ENCODE assay signal across 8 mouse cellular contexts in the genomic region with DNA sequence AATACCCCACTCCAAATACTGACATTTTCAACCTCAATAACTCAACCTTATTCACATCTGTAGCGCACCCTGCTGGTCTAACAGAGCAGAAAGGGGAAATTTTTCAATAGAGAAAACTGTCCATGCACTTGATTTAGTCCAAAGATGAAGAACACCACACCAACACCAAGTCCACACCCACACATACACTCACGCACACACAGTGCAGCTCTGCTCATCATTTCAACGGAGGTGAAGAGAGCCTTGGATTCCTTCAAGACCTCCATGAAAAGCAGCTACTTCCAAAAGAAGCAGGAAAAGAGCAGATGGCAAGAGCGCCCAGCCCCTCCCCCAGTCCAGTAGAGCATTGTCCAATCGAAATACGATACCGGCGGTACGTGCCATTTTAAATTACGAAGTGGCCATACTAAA. TPM values are rescaled to one million over a fixed set of nuclear protein-coding genes. Genes with fewer than 3 reads are reported as not detected.
DNase-seq lines count a peak whose midpoint lies in the region; ATAC-seq and TF ChIP-seq lines count a peak whose summit lies in the region.

No protein-coding gene starts in this region.

- peak overlapping the region; percentile 26; the same call in 1 of the 2 replicates for H3K27ac ChIP-seq in bone marrow, adult 2 months (ENCODE audit: control insufficient read depth, insufficient read depth, low read depth, low read length, poor library complexity)
- peak overlapping the region in 1 of 2 experiments; percentile 90; a peak in 2 of 4 replicates for H3K27ac ChIP-seq in heart, embryonic 14.5 days (replicated peaks in 1 of 2; ENCODE audit: control insufficient read depth in 1 of 2, insufficient read depth in 1 of 2, low read depth in 2 of 2, low read length in 2 of 2)
- H3K27ac ChIP-seq in kidney, postnatal 0 days: peak overlapping the region; percentile 87; the same call in 1 of the 2 replicates
- peak overlapping the region; percentile 81 for H3K27ac ChIP-seq in liver, adult 2 months (replicated peaks; ENCODE audit: insufficient read depth, low read depth, low read length)

- ATAC-seq in CD4-positive, CD25-positive, alpha-beta regulatory T cell, adult 4 months: peak; percentile 12
- no peak for ATAC-seq in heart, embryonic 14.5 days (ENCODE audit: insufficient number of reproducible peaks, insufficient read depth, low FRiP score, low read depth)
- ATAC-seq in kidney, postnatal 0 days (replicated peaks; ENCODE audit: low FRiP score, low read depth): no peak

- no peak for TF ChIP-seq CTCF in bone marrow, adult 2 months (IDR thresholded peaks at IDR 0.05; ENCODE audit: control insufficient read depth, insufficient read depth, low read length)
- peak; percentile 74 for TF ChIP-seq CTCF in kidney, postnatal 0 days (IDR thresholded peaks at IDR 0.05; ENCODE audit: low read depth)
- TF ChIP-seq CTCF in liver, adult 2 months (IDR thresholded peaks at IDR 0.05; ENCODE audit: low read depth, low read length): peak; percentile 32; the same call in 1 of the 2 replicates

- H3K9ac ChIP-seq in heart, embryonic 14.5 days (ENCODE audit: low read length): peak overlapping the region; percentile 93; the same call in 1 of the 2 replicates
- H3K9ac ChIP-seq in kidney, postnatal 0 days (ENCODE audit: low read depth, low read length): no peak overlapping the region
- peak overlapping the region; percentile 66 for H3K9ac ChIP-seq in liver, adult 2 months (ENCODE audit: low read depth, low read length)

- WGBS in bone marrow, adult 2 months: 2% methylated on average over 10 of the region's 10 CpGs
- 13% methylated on average over 10 of the region's 10 CpGs for WGBS in heart, embryonic 14.5 days
- 4% methylated on average over 10 of the region's 10 CpGs for WGBS in kidney, postnatal 0 days
- WGBS in liver, adult 2 months: 2% methylated on average over 10 of the region's 10 CpGs

- peak overlapping the region; percentile 78 for H3K4me3 ChIP-seq in bone marrow, adult 2 months (replicated peaks; ENCODE audit: control insufficient read depth, low read depth, low read length)
- H3K4me3 ChIP-seq in erythroblast, embryonic 14.5 days (replicated peaks): peak overlapping the region; percentile 91
- peak overlapping the region; percentile 86 to 93 for H3K4me3 ChIP-seq in heart, embryonic 14.5 days (ENCODE audit: control insufficient read depth in 1 of 2, insufficient read depth in 1 of 2, low read depth in 1 of 2, low read length in 2 of 2)
- peak overlapping the region; percentile 80 for H3K4me3 ChIP-seq in kidney, postnatal 0 days (replicated peaks; ENCODE audit: low read depth, low read length)
- peak overlapping the region; percentile 91 for H3K4me3 ChIP-seq in liver, adult 2 months (ENCODE audit: insufficient read depth, low read depth, low read length)

- peaks cover 3% of the 10 kb centered on the region for H3K4me1 ChIP-seq in bone marrow, adult 2 months (ENCODE audit: control insufficient read depth, insufficient read depth, low read length)
- H3K4me1 ChIP-seq in erythroblast, embryonic 14.5 days (ENCODE audit: control insufficient read depth): peaks cover 41% of the 10 kb centered on the region
- H3K4me1 ChIP-seq in heart, embryonic 14.5 days (ENCODE audit: control insufficient read depth in 2 of 2, insufficient read depth in 2 of 2, low read length in 2 of 2): peaks cover 0 to 16% of the 10 kb centered on the region in 2 experiments; a peak in 3 of 4 replicates
- 0 out of 2 replicates have a peak, but pooled peaks cover 8% of the 10 kb centered on the region for H3K4me1 ChIP-seq in kidney, postnatal 0 days (replicated peaks; ENCODE audit: insufficient read depth, low read length)
- H3K4me1 ChIP-seq in liver, adult 2 months (ENCODE audit: control insufficient read depth, insufficient read depth, low read length): peaks cover 36% of the 10 kb centered on the region

- peaks cover 7% of the 10 kb centered on the region for H3K36me3 ChIP-seq in erythroblast, embryonic 14.5 days (ENCODE audit: control insufficient read depth)
- H3K36me3 ChIP-seq in heart, embryonic 14.5 days (ENCODE audit: control insufficient read depth, insufficient read depth, low read length): no peaks in the 10 kb centered on the region
- no peaks in the 10 kb centered on the region for H3K36me3 ChIP-seq in kidney, postnatal 0 days (ENCODE audit: insufficient read depth, low read length)
- no peaks in the 10 kb centered on the region for H3K36me3 ChIP-seq in liver, adult 2 months (ENCODE audit: control insufficient read depth, insufficient read depth, low read length)

- no peak for TF ChIP-seq POLR2A in bone marrow, adult 2 months (IDR thresholded peaks at IDR 0.05; ENCODE audit: borderline replicate concordance, control insufficient read depth, low read depth, low read length)
- TF ChIP-seq POLR2A in liver, adult 2 months (IDR thresholded peaks at IDR 0.05; ENCODE audit: extremely low read depth, insufficient read depth, low read length): no peak

- H3K9me3 ChIP-seq in erythroblast, embryonic 14.5 days (ENCODE audit: control insufficient read depth, low read length): no peaks in the 10 kb centered on the region
- peaks cover 3% of the 10 kb centered on the region; the same call in 1 of the 2 replicates for H3K9me3 ChIP-seq in heart, embryonic 14.5 days (ENCODE audit: control insufficient read depth, low read length)
- no peaks in the 10 kb centered on the region for H3K9me3 ChIP-seq in kidney, postnatal 0 days (replicated peaks; ENCODE audit: low read length)

- DNase-seq in kidney, postnatal 0 days (ENCODE audit: low spot score): peak; percentile 87
- DNase-seq in liver, adult 2 months (ENCODE audit: extremely low read depth, low read depth, low spot score): peak; percentile 66
- peak; percentile 16 to 43 for DNase-seq in monocyte, adult 2 months (ENCODE audit: low read depth in 1 of 2, low spot score in 2 of 2)
- peak; percentile 64 to 80 for DNase-seq in spleen, postnatal 4 days (ENCODE audit: low spot score in 2 of 2)

- no peaks in the 10 kb centered on the region for H3K27me3 ChIP-seq in erythroblast, embryonic 14.5 days (ENCODE audit: control insufficient read depth)
- no peaks in the 10 kb centered on the region for H3K27me3 ChIP-seq in heart, embryonic 14.5 days (ENCODE audit: control insufficient read depth, insufficient read depth, low read length)
- H3K27me3 ChIP-seq in kidney, postnatal 0 days (ENCODE audit: insufficient read depth, low read length): no peaks in the 10 kb centered on the region
- no peaks in the 10 kb centered on the region for H3K27me3 ChIP-seq in liver, adult 2 months (ENCODE audit: control insufficient read depth, insufficient read depth, low read length)

- peaks cover 29% of the 10 kb centered on the region for H3K79me2 ChIP-seq in liver, adult 2 months (ENCODE audit: control insufficient read depth, insufficient read depth, low read length)

- H3K4me2 ChIP-seq in heart, embryonic 14.5 days (ENCODE audit: low read length): peak overlapping the region; percentile 68
- H3K4me2 ChIP-seq in kidney, postnatal 0 days (ENCODE audit: low read length): peak overlapping the region; percentile 82

RNA-seq across cellular contexts. Expression of gene Zc3h7a, which starts 1.5 kb away (rescaled TPM):
- 100 to 1,000 TPM; 255 to 363 TPM for polyA plus RNA-seq in CD4-positive, CD25-positive, alpha-beta regulatory T cell, adult 4 months (2017; shearing (Covaris generic))
- polyA plus RNA-seq in bone marrow, adult 2 months (2011; ENCODE audit: insufficient read depth, insufficient read length, low replicate concordance, missing spikeins): 103 and 128 TPM in 2 replicates
- 0.50 and 0.54 TPM in 2 replicates for polyA plus RNA-seq in erythroblast, embryonic 14.5 days (2012)
- polyA plus RNA-seq in heart, embryonic 14.5 days (2014; fragmentation: Nextera tagmentation; extraction: Ambion mirVana): 70.6 and 72.1 TPM in 2 replicates
- polyA plus RNA-seq in kidney, postnatal 0 days (2015; fragmentation: Nextera tagmentation; extraction: Ambion mirVana): 45.0 and 50.7 TPM in 2 replicates
- total RNA-seq in liver, adult 2 months (2014; rRNA removed): 45.2 and 56.8 TPM in 2 replicates
- 17.7 and 25.3 TPM in 2 replicates for polyA plus RNA-seq in liver, adult 2 months (2012; rRNA removed)

RNA-seq across cellular contexts. Expression of gene Rsl1d1, which starts 28.5 kb away (rescaled TPM):
- 100 to 1,000 TPM; 167 to 177 TPM for polyA plus RNA-seq in CD4-positive, CD25-positive, alpha-beta regulatory T cell, adult 4 months (2017; shearing (Covaris generic))
- 46.6 and 76.4 TPM in 2 replicates for polyA plus RNA-seq in bone marrow, adult 2 months (2011; ENCODE audit: insufficient read depth, insufficient read length, low replicate concordance, missing spikeins)
- polyA plus RNA-seq in erythroblast, embryonic 14.5 days (2012): 0.68 and 0.77 TPM in 2 replicates
- polyA plus RNA-seq in heart, embryonic 14.5 days (2014; fragmentation: Nextera tagmentation; extraction: Ambion mirVana): 119 and 124 TPM in 2 replicates
- 160 and 167 TPM in 2 replicates for polyA plus RNA-seq in kidney, postnatal 0 days (2015; fragmentation: Nextera tagmentation; extraction: Ambion mirVana)
- 25.0 and 28.7 TPM in 2 replicates for total RNA-seq in liver, adult 2 months (2014; rRNA removed)
- 4.2 and 4.5 TPM in 2 replicates for polyA plus RNA-seq in liver, adult 2 months (2012; rRNA removed)

RNA-seq across cellular contexts. Expression of gene Txndc11, which starts 40.2 kb away (rescaled TPM):
- 10 to 100 TPM in 1 of 2 experiments, 1 to 10 TPM in 1; 7.3 to 10.5 TPM for polyA plus RNA-seq in CD4-positive, CD25-positive, alpha-beta regulatory T cell, adult 4 months (2017; shearing (Covaris generic))
- 15.9 and 18.8 TPM in 2 replicates for polyA plus RNA-seq in bone marrow, adult 2 months (2011; ENCODE audit: insufficient read depth, insufficient read length, low replicate concordance, missing spikeins)
- 1.8 and 2.0 TPM in 2 replicates for polyA plus RNA-seq in erythroblast, embryonic 14.5 days (2012)
- polyA plus RNA-seq in heart, embryonic 14.5 days (2014; fragmentation: Nextera tagmentation; extraction: Ambion mirVana): 31.9 and 33.8 TPM in 2 replicates
- 28.8 and 33.3 TPM in 2 replicates for polyA plus RNA-seq in kidney, postnatal 0 days (2015; fragmentation: Nextera tagmentation; extraction: Ambion mirVana)
- total RNA-seq in liver, adult 2 months (2014; rRNA removed): 12.1 and 12.4 TPM in 2 replicates
- 23.6 and 26.5 TPM in 2 replicates for polyA plus RNA-seq in liver, adult 2 months (2012; rRNA removed)

Comparison
In these comparisons a context has a peak if more than half of its experiments do, and no peak if none do; other contexts are left out.
1. DNase-seq: peak in every context shown above with its lines; median percentile 87 in kidney, postnatal 0 days; 72 in spleen, postnatal 4 days; 66 in liver, adult 2 months; 30 in monocyte, adult 2 months.
2. RNA of gene Zc3h7a, which starts 1.5 kb away (polyA plus RNA-seq): 255 to 363 TPM in CD4-positive, CD25-positive, alpha-beta regulatory T cell, adult 4 months, 103 to 128 TPM in bone marrow, adult 2 months, 70.6 to 72.1 TPM in heart, embryonic 14.5 days, 45.0 to 50.7 TPM in kidney, postnatal 0 days and 17.7 to 25.3 TPM in liver, adult 2 months; 0.50 to 0.54 TPM in erythroblast, embryonic 14.5 days; every median in the first group is over 10 times any median in the second.
3. Peak in every context shown above with its lines, with median percentiles within 50 percentile points of each other: H3K4me3 ChIP-seq.